Mouse (Mus musculus): Measurements from ENCODE around the gene Enthd1. TPM values are rescaled to one million over a fixed set of nuclear protein-coding genes. Genes with fewer than 3 reads are reported as not detected.

The Enthd1 gene
- polyA plus RNA-seq, 1 experiment from 2014 or later, result not detected

GRCm38 (mm10) chr15:80557745-80558144 is 7.2 kb downstream of the Enthd1 start:
- Histone ChIP-seq H3K9ac (no peak overlapping the region), H3K27me3 (peaks cover 6% of the 10 kb centered on the region; the same call in 1 of the 2 replicates), H3K4me2 (no peak overlapping the region), H3K4me1 (peaks cover 6% of the 10 kb centered on the region; the same call in 1 of the 2 replicates), H3K36me3 (no peaks in the 10 kb centered on the region), H3K27ac (no peak overlapping the region), H3K9me3 (no peaks in the 10 kb centered on the region), H3K4me3 (no peak overlapping the region)
- 71% methylated on average over 4 of the region's 4 CpGs for WGBS
- no peak for ATAC-seq (ENCODE audit: borderline replicate concordance, extremely low read depth, low FRiP score, low TSS enrichment)

GRCm38 (mm10) chr15:80556021-80556420 is 8.9 kb downstream of the Enthd1 start:
- Histone ChIP-seq H3K27ac (no peak overlapping the region), H3K4me1 (peaks cover 6% of the 10 kb centered on the region; the same call in 1 of the 2 replicates), H3K9ac (no peak overlapping the region), H3K9me3 (no peaks in the 10 kb centered on the region), H3K27me3 (peaks cover 6% of the 10 kb centered on the region; the same call in 1 of the 2 replicates), H3K36me3 (no peaks in the 10 kb centered on the region), H3K4me2 (no peak overlapping the region), H3K4me3 (no peak overlapping the region)
- no peak for ATAC-seq (ENCODE audit: borderline replicate concordance, extremely low read depth, low FRiP score, low TSS enrichment)
- WGBS, result 51% methylated on average over 2 of the region's 2 CpGs

- H3K9me3 ChIP-seq, result no peaks in the 10 kb centered on the region
- no peak overlapping the region for H3K4me2 ChIP-seq
- no peaks in the 10 kb centered on the region for H3K36me3 ChIP-seq
- H3K27me3 ChIP-seq, result peaks cover 5% of the 10 kb centered on the region; the same call in 1 of the 2 replicates
- H3K4me3 ChIP-seq, result no peak overlapping the region
- no peak overlapping the region for H3K9ac ChIP-seq
- ATAC-seq (ENCODE audit: borderline replicate concordance, extremely low read depth, low FRiP score, low TSS enrichment), result no peak
- H3K4me1 ChIP-seq, result peaks cover 6% of the 10 kb centered on the region; the same call in 1 of the 2 replicates
- WGBS, result 93% methylated on average over 6 of the region's 6 CpGs
- H3K27ac ChIP-seq, result no peak overlapping the region
Measured at GRCm38 (mm10) chr15:80554860-80555822, 9.8 kb downstream of the Enthd1 start.

GRCm38 (mm10) chr15:80545430-80545829 is 19.5 kb downstream of the Enthd1 start:
- no peak overlapping the region for H3K9ac ChIP-seq
- ATAC-seq (ENCODE audit: borderline replicate concordance, extremely low read depth, low FRiP score, low TSS enrichment), result no peak
- no peaks in the 10 kb centered on the region for H3K36me3 ChIP-seq
- H3K4me1 ChIP-seq, result no peaks in the 10 kb centered on the region
- H3K4me2 ChIP-seq, result no peak overlapping the region
- H3K4me3 ChIP-seq, result no peak overlapping the region
- H3K9me3 ChIP-seq, result no peaks in the 10 kb centered on the region
- H3K27me3 ChIP-seq, result no peaks in the 10 kb centered on the region
- no peak overlapping the region for H3K27ac ChIP-seq
- 29% methylated on average over 6 of the region's 6 CpGs for WGBS

- 34% methylated on average over 3 of the region's 3 CpGs for WGBS
- Histone ChIP-seq H3K27me3 (no peaks in the 10 kb centered on the region), H3K4me3 (no peak overlapping the region), H3K4me2 (no peak overlapping the region), H3K4me1 (no peaks in the 10 kb centered on the region), H3K9me3 (no peaks in the 10 kb centered on the region), H3K36me3 (no peaks in the 10 kb centered on the region), H3K9ac (no peak overlapping the region), H3K27ac (no peak overlapping the region)
- ATAC-seq (ENCODE audit: borderline replicate concordance, extremely low read depth, low FRiP score, low TSS enrichment), result no peak
Measured at GRCm38 (mm10) chr15:80544115-80544514, 20.8 kb downstream of the Enthd1 start.

- H3K27ac ChIP-seq, result no peak overlapping the region
- no peak for ATAC-seq (ENCODE audit: borderline replicate concordance, extremely low read depth, low FRiP score, low TSS enrichment)
- H3K4me1 ChIP-seq, result no peaks in the 10 kb centered on the region
- H3K27me3 ChIP-seq, result no peaks in the 10 kb centered on the region
- 73% methylated on average over 7 of the region's 7 CpGs for WGBS
- no peaks in the 10 kb centered on the region for H3K9me3 ChIP-seq
- no peaks in the 10 kb centered on the region for H3K36me3 ChIP-seq
- no peak overlapping the region for H3K9ac ChIP-seq
- no peak overlapping the region for H3K4me3 ChIP-seq
- no peak overlapping the region for H3K4me2 ChIP-seq
Measured at GRCm38 (mm10) chr15:80538671-80539340, 26.1 kb downstream of the Enthd1 start.

- ATAC-seq (ENCODE audit: borderline replicate concordance, extremely low read depth, low FRiP score, low TSS enrichment), result no peak
- no peak overlapping the region for H3K9ac ChIP-seq
- H3K36me3 ChIP-seq, result no peaks in the 10 kb centered on the region
- H3K4me1 ChIP-seq, result no peaks in the 10 kb centered on the region
- WGBS, result 81% methylated on average over 2 of the region's 2 CpGs
- no peak overlapping the region for H3K4me2 ChIP-seq
- H3K27ac ChIP-seq, result no peak overlapping the region
- no peak overlapping the region for H3K4me3 ChIP-seq
- no peaks in the 10 kb centered on the region for H3K9me3 ChIP-seq
- no peaks in the 10 kb centered on the region for H3K27me3 ChIP-seq
Measured at GRCm38 (mm10) chr15:80538075-80538474, 26.9 kb downstream of the Enthd1 start.

GRCm38 (mm10) chr15:80536051-80536450 is 28.9 kb downstream of the Enthd1 start:
- WGBS, result 77% methylated on average over 2 of the region's 2 CpGs
- no peak overlapping the region for H3K27ac ChIP-seq

GRCm38 (mm10) chr15:80533274-80533673 is 31.7 kb downstream of the Enthd1 start:
- Histone ChIP-seq H3K4me2 (no peak overlapping the region), H3K4me1 (no peaks in the 10 kb centered on the region), H3K27me3 (no peaks in the 10 kb centered on the region), H3K9ac (no peak overlapping the region), H3K9me3 (no peaks in the 10 kb centered on the region), H3K36me3 (no peaks in the 10 kb centered on the region), H3K4me3 (no peak overlapping the region), H3K27ac (no peak overlapping the region)
- WGBS, result 55% methylated on average over 6 of the region's 6 CpGs
- ATAC-seq (ENCODE audit: borderline replicate concordance, extremely low read depth, low FRiP score, low TSS enrichment), result no peak

More at GRCm38 (mm10) chr15:80536051-80536450, 28.9 kb downstream of the Enthd1 start:
- no peak overlapping the region for H3K9ac ChIP-seq
- H3K36me3 ChIP-seq, result no peaks in the 10 kb centered on the region
- no peaks in the 10 kb centered on the region for H3K4me1 ChIP-seq
- no peak overlapping the region for H3K4me3 ChIP-seq
- no peak overlapping the region for H3K4me2 ChIP-seq
- no peaks in the 10 kb centered on the region for H3K9me3 ChIP-seq
- H3K27me3 ChIP-seq, result no peaks in the 10 kb centered on the region
- no peak for ATAC-seq (ENCODE audit: borderline replicate concordance, extremely low read depth, low FRiP score, low TSS enrichment)

- H3K27me3 ChIP-seq, result no peaks in the 10 kb centered on the region
- no peak overlapping the region for H3K9ac ChIP-seq
- no peak overlapping the region for H3K4me3 ChIP-seq
- WGBS, result 71% methylated on average over 8 of the region's 8 CpGs
- H3K4me2 ChIP-seq, result no peak overlapping the region
- no peaks in the 10 kb centered on the region for H3K4me1 ChIP-seq
- H3K9me3 ChIP-seq, result no peaks in the 10 kb centered on the region
- H3K27ac ChIP-seq, result no peak overlapping the region
- H3K36me3 ChIP-seq, result no peaks in the 10 kb centered on the region
- no peak; the same call in 1 of the 2 replicates for ATAC-seq (ENCODE audit: borderline replicate concordance, extremely low read depth, low FRiP score, low TSS enrichment)
Measured at GRCm38 (mm10) chr15:80532281-80533072, 32.5 kb downstream of the Enthd1 start.

- no peak overlapping the region for H3K27ac ChIP-seq
- WGBS, result 66% methylated on average over 9 of the region's 9 CpGs
- H3K36me3 ChIP-seq, result no peaks in the 10 kb centered on the region
- H3K9ac ChIP-seq, result no peak overlapping the region
- H3K4me1 ChIP-seq, result no peaks in the 10 kb centered on the region
- H3K27me3 ChIP-seq, result no peaks in the 10 kb centered on the region
- no peak overlapping the region for H3K4me3 ChIP-seq
- no peak for ATAC-seq (ENCODE audit: borderline replicate concordance, extremely low read depth, low FRiP score, low TSS enrichment)
- no peak overlapping the region for H3K4me2 ChIP-seq
- H3K9me3 ChIP-seq, result no peaks in the 10 kb centered on the region
Measured at GRCm38 (mm10) chr15:80531026-80531425, 33.9 kb downstream of the Enthd1 start.

Measured in lung, embryonic 15.5 days (tissue).